Mouse (Mus musculus): Measurements from ENCODE around the gene Cul4a. TPM values are rescaled to one million over a fixed set of nuclear protein-coding genes. Genes with fewer than 3 reads are reported as not detected.

The Cul4a gene
- total RNA-seq, 2 experiments from 2014 or later, result 73.3 to 76.9 TPM

- no peak for DNase-seq
- intact Hi-C loops (cut with DNase I; ENCODE audit: low total_unique reads), result loop anchor here (5.0 kb wide), 1 partner anchor 33 kb away; no protein-coding TSS in a partner anchor
Observed at GRCm38 (mm10) chr8:13174811-13175210, 69.4 kb downstream of the Cul4a start.

GRCm38 (mm10) chr8:13175650-13176049 lies 70.2 kb downstream of the Cul4a start:
- intact Hi-C loops (cut with DNase I; ENCODE audit: low total_unique reads), result loop anchor here (5.0 kb wide), 1 partner anchor 33 kb away; no protein-coding TSS in a partner anchor
- no peak for DNase-seq

- no peak for DNase-seq
- intact Hi-C loops (cut with DNase I; ENCODE audit: low total_unique reads), result loop anchor here (5.0 kb wide), 1 partner anchor 35 kb away; no protein-coding TSS in a partner anchor
Observed at GRCm38 (mm10) chr8:13177173-13177852, 71.9 kb downstream of the Cul4a start.

- intact Hi-C loops (cut with DNase I; ENCODE audit: low total_unique reads), result loop anchor here (5.0 kb wide), 1 partner anchor 36 kb away; no protein-coding TSS in a partner anchor
- no peak for DNase-seq
Observed at GRCm38 (mm10) chr8:13178137-13178536, 72.7 kb downstream of the Cul4a start.

DNA sequence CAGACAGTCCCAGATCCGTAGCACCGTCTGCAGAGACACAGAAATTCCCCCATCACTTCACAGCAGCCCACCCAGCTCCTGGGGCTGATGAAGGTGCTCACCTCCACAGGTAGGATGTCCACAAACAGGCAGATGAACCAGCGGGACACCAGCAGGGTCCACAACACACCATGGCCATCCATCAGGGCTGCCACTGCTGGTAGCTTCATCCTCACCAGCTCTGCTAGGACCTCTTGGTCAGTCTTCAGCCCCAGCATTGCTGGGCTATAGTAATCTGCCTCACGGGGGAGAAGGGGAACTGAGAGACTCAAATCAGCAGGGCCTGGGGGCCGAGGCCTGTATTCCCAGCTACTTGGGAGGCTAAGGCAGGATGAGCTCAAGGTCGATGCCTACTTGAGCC lies 74.1 kb downstream of the Cul4a start:
- no peak for DNase-seq
- intact Hi-C loops (cut with DNase I; ENCODE audit: low total_unique reads), result loop anchor here (5.0 kb wide), 1 partner anchor 37 kb away; no protein-coding TSS in a partner anchor

- intact Hi-C loops (cut with DNase I; ENCODE audit: low total_unique reads), result loop anchor here (5.0 kb wide), 1 partner anchor 38 kb away; no protein-coding TSS in a partner anchor
- DNase-seq, result no peak
Observed at GRCm38 (mm10) chr8:13179948-13180347, 74.5 kb downstream of the Cul4a start.

- intact Hi-C loops (cut with DNase I; ENCODE audit: low total_unique reads), result no loop called here
- no peak for DNase-seq
Observed at GRCm38 (mm10) chr8:13180408-13180807, 75.0 kb downstream of the Cul4a start.

GRCm38 (mm10) chr8:13180911-13181690 lies 75.7 kb downstream of the Cul4a start:
- peak; percentile 27 for DNase-seq
- intact Hi-C loops (cut with DNase I; ENCODE audit: low total_unique reads), result no loop called here

GRCm38 (mm10) chr8:13181691-13181976 lies 76.2 kb downstream of the Cul4a start:
- no peak for DNase-seq
- intact Hi-C loops (cut with DNase I; ENCODE audit: low total_unique reads), result no loop called here

- intact Hi-C loops (cut with DNase I; ENCODE audit: low total_unique reads), result no loop called here
Observed at GRCm38 (mm10) chr8:13186819-13187218, 81.4 kb downstream of the Cul4a start.

DNA sequence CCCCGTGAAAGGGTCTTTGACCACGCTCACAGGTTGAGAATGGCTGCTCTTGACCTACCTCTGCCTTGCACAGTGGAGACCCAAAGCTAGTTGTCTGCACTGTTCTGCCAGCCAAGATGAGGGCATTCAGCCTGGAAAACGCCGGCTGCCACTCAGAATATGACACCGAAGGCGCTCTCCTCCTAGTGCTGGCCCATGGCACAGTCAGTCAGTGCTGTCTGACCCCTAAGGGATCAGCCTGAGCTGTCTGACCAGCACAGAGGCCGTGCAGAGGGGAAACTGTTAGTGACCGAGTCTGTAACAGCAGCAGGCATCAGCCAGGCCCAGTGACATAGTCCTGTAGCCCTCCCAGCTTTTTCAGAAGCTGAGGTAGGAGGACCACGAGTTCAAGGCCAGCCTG lies 81.8 kb downstream of the Cul4a start:
- DNase-seq, result peak; percentile 48
- intact Hi-C loops (cut with DNase I; ENCODE audit: low total_unique reads), result no loop called here

More at GRCm38 (mm10) chr8:13186819-13187218, 81.4 kb downstream of the Cul4a start:
- DNase-seq, result no peak

GRCm38 (mm10) chr8:13187638-13188037 lies 82.2 kb downstream of the Cul4a start:
- DNase-seq, result no peak
- intact Hi-C loops (cut with DNase I; ENCODE audit: low total_unique reads), result no loop called here

DNA sequence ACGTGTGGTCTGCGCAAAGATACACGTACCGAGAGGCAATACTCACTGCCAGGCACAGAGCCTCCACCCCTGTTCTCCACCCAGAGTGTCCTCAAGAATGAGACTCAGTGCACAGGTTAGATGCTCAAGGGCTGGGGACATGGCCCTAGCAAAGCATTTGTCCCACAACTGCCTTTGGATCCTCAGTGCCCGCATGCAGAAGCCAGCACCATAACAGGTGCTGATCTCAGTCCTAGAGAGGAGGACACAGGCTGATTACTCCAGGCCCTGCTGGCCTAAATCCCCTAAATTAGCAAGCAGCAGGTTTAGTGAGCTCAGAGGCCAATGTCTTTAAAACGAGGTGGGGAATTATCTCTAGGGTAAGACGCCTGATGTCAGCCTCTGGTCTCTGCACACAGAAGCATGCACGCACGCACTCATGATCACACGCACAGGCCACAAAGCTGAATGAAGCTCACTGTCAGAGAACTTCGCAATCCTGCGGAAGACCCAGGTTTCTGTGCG lies 82.7 kb downstream of the Cul4a start:
- intact Hi-C loops (cut with DNase I; ENCODE audit: low total_unique reads), result no loop called here

GRCm38 (mm10) chr8:13188857-13189256 lies 83.4 kb downstream of the Cul4a start:
- intact Hi-C loops (cut with DNase I; ENCODE audit: low total_unique reads), result no loop called here
- no peak for DNase-seq

More for the DNA sequence above, 82.7 kb downstream of the Cul4a start:
- no peak for DNase-seq

GRCm38 (mm10) chr8:13190235-13190634 lies 84.8 kb downstream of the Cul4a start:
- DNase-seq, result no peak
- intact Hi-C loops (cut with DNase I; ENCODE audit: low total_unique reads), result no loop called here

DNA sequence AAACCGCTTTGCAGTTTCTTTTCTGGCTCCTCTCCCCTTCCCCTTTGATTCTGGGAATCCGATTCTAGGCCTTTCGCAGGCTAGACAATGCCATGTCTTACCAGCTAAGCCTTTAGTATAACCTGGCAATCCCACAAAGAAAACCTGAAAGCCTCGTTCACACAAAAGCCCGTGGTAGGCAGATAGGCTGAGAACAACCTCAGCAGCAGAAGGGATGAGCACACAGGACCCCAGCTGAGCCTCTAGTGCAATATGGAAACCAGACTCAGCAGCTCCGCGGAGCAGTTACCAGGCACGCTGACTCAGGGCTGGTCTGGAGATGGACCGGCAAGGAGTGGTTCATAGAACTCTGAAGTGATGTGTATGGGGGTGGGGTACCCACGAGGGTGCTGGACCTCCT lies 89.4 kb downstream of the Cul4a start:
- DNase-seq, result no peak
- intact Hi-C loops (cut with DNase I; ENCODE audit: low total_unique reads), result no loop called here

DNA sequence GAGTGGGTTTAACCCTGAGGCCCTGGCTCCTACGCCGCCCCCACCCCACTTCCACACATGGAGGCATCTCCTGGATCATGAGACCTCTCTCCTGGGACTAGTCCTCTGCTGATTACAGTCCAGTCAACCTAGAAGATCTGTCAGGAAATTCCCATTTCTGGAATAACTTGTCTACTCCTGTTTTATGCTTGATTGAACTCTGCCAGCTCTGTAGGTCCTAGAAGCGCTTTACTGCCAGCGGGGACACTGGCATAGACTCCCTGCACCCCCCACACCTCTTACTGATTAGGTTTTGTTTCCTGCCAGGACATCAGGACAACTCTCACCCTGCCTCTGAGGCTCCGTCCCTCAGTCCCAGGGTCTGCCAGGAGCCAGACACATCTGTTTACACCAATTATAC lies 92.1 kb downstream of the Cul4a start:
- intact Hi-C loops (cut with DNase I; ENCODE audit: low total_unique reads), result no loop called here
- no peak for DNase-seq

All from gastrocnemius, postnatal 14 days (tissue).